Mouse (Mus musculus) lung, postnatal 0 days (tissue): ENCODE measurements around the gene Tcp11l2. TPM values are rescaled to one million over a fixed set of nuclear protein-coding genes. Genes with fewer than 3 reads are reported as not detected.

ENCODE experiments used
- ATAC-seq: fragments of 200-750 bp; cut with Nextera tagmentation; 2 replicates; pipeline ENCODE4 v1.8.0; 2017; ENCODE audit warnings: moderate library complexity
- DNase-seq: peaks from one replicate; pipeline ENCODE4 v3.0.0-alpha.2; 2016; ENCODE audit warnings: low spot score
- H3K27ac ChIP-seq: fragments of 300-500 bp; sonication (generic); 2 replicates; pipeline ENCODE4 v1.5.1; 2014; ENCODE audit warnings: antibody characterized with exemption, mild to moderate bottlenecking, low read length, mixed read lengths
- H3K27me3 ChIP-seq: fragments of 300-500 bp; sonication (generic); replicated peaks from 2 replicates; pipeline ENCODE4 v1.6.1; 2014; ENCODE audit warnings: low read length, mixed read lengths; ENCODE audit not compliant: insufficient read depth
- H3K36me3 ChIP-seq: fragments of 300-500 bp; sonication (generic); 2 replicates; pipeline ENCODE4 v1.6.1; 2014; ENCODE audit warnings: low read length, mixed read lengths; ENCODE audit not compliant: insufficient read depth
- H3K4me1 ChIP-seq: fragments of 300-500 bp; sonication (generic); 2 replicates; pipeline ENCODE4 v1.6.1; 2014; ENCODE audit warnings: antibody characterized with exemption, low read depth, low read length, mixed read lengths; ENCODE audit not compliant: insufficient read depth
- H3K4me2 ChIP-seq: fragments of 300-500 bp; sonication (generic); replicated peaks from 2 replicates; pipeline ENCODE4 v1.6.1; 2014; ENCODE audit warnings: low read depth, mild to moderate bottlenecking, low read length, moderate library complexity, mixed read lengths
- H3K4me3 ChIP-seq: fragments of 300-500 bp; sonication (generic); 2 replicates; pipeline ENCODE4 v1.5.1; 2014; ENCODE audit warnings: low read depth, low read length
- H3K9ac ChIP-seq: fragments of 300-500 bp; sonication (generic); replicated peaks from 2 replicates; pipeline ENCODE4 v1.6.1; 2014; ENCODE audit warnings: low read depth, mild to moderate bottlenecking
- H3K9me3 ChIP-seq: fragments of 300-500 bp; sonication (generic); 2 replicates; pipeline ENCODE4 v1.6.1; 2016; ENCODE audit warnings: low read length, mixed read lengths
- CTCF ChIP-seq: IDR thresholded peaks from 2 replicates; pipeline ENCODE4 v1.5.1; 2016; ENCODE audit warnings: antibody characterized with exemption, mild to moderate bottlenecking
- EP300 ChIP-seq: IDR thresholded peaks from 2 replicates; pipeline ENCODE4 v1.6.1; 2016; ENCODE audit warnings: antibody characterized with exemption, mild to moderate bottlenecking, control low read depth
- WGBS: fragments of 180-500 bp; shearing (Covaris S2); extraction: QIAGEN DNeasy Blood & Tissue Kit; methylation state at CpG from one replicate; pipeline ENCODE4 v1.1.7; 2014; 5-methylcytosine and 5-hydroxymethylcytosine counted together
- polyA plus RNA-seq: library from polyadenylated mRNA; unstranded; fragments of >200 nt; fragmentation: Nextera tagmentation; extraction: Ambion mirVana; gene quantifications from 2 replicates; pipeline ENCODE4 v1.2.1, GENCODE M21; 2015

Tcp11l2 gene
- polyA plus RNA-seq, 1 experiment from 2014 or later = 73.8 TPM

GRCm38 (mm10) chr10:84564427-84564826, 12.0 kb upstream of the Tcp11l2 start:
- no peaks in the 10 kb centered on the region for H3K27me3 ChIP-seq
- no peaks in the 10 kb centered on the region for H3K36me3 ChIP-seq
- no peak overlapping the region for H3K9ac ChIP-seq
- H3K9me3 ChIP-seq = no peaks in the 10 kb centered on the region
- 70% methylated on average over 8 of the region's 8 CpGs for WGBS
- TF ChIP-seq CTCF (no peak), EP300 (no peak)
- H3K4me1 ChIP-seq = no peaks in the 10 kb centered on the region
- no peak overlapping the region for H3K27ac ChIP-seq
- no peak for ATAC-seq
- DNase-seq = no peak
- H3K4me3 ChIP-seq = no peak overlapping the region
- H3K4me2 ChIP-seq = no peak overlapping the region

DNA sequence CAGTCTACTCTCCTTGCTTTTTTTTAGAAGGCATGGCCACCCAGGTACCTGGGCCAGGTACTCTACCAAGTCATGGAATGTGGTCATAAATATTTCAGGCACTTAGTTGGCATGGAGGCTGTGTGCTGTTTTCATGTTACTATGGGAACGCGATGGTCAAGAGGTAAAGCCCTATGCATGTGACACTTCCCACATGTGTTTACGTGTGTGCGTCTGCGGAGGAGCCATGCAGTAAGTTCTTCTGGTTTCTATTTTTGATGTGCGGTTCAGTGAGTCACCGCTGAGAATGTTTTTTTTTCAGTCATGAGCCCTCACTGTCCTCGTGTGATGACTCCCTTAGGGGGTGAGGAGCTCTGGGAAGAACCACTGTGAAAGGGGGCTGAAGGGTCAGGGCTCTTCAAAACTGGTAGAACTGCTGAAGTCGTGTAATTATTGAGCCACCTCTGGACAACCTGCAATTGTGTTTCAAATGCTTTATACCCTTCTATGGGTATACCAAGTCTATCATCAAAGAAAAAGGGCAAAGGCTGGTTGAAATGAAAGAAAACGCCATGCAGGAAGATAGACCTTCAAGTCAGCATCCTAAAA, 5.3 kb upstream of the Tcp11l2 start:
- Histone ChIP-seq H3K27ac (no peak overlapping the region), H3K4me2 (no peak overlapping the region), H3K9me3 (no peaks in the 10 kb centered on the region), H3K4me3 (no peak overlapping the region), H3K9ac (no peak overlapping the region), H3K4me1 (0 out of 2 replicates have a peak, but pooled peaks cover 5% of the 10 kb centered on the region), H3K36me3 (no peaks in the 10 kb centered on the region), H3K27me3 (no peaks in the 10 kb centered on the region)
- no peak for TF ChIP-seq CTCF
- TF ChIP-seq EP300 = peak; percentile 78
- ATAC-seq = peak; percentile 77
- WGBS = 57% methylated on average over 10 of the region's 10 CpGs
- peak; percentile 77 for DNase-seq

- Histone ChIP-seq H3K27ac (no peak overlapping the region), H3K9ac (no peak overlapping the region), H3K4me3 (no peak overlapping the region), H3K4me1 (peaks cover 17% of the 10 kb centered on the region; the same call in 1 of the 2 replicates), H3K36me3 (no peaks in the 10 kb centered on the region), H3K9me3 (no peaks in the 10 kb centered on the region), H3K27me3 (no peaks in the 10 kb centered on the region), H3K4me2 (no peak overlapping the region)
- WGBS = 59% methylated on average over 5 of the region's 5 CpGs
- ATAC-seq (no peak), DNase-seq (peak; percentile 12)
- TF ChIP-seq CTCF (no peak), EP300 (no peak)
Observed at GRCm38 (mm10) chr10:84573671-84574420, 2.6 kb upstream of the Tcp11l2 start.

GRCm38 (mm10) chr10:84576029-84576394, 414 bp upstream of the Tcp11l2 start:
- no peaks in the 10 kb centered on the region for H3K36me3 ChIP-seq
- H3K9me3 ChIP-seq = no peaks in the 10 kb centered on the region
- H3K4me1 ChIP-seq = peaks cover 20% of the 10 kb centered on the region; the same call in 1 of the 2 replicates
- peak overlapping the region; percentile 87 for H3K9ac ChIP-seq
- H3K27me3 ChIP-seq = no peaks in the 10 kb centered on the region
- under 1% methylated on average over 14 of the region's 14 CpGs for WGBS
- H3K27ac ChIP-seq = peak overlapping the region; percentile 98
- TF ChIP-seq CTCF (no peak), EP300 (peak; percentile 91)
- peak overlapping the region; percentile 97 for H3K4me3 ChIP-seq
- ATAC-seq (peak; percentile 85), DNase-seq (peak; percentile 97)
- H3K4me2 ChIP-seq = peak overlapping the region; percentile 75

DNA sequence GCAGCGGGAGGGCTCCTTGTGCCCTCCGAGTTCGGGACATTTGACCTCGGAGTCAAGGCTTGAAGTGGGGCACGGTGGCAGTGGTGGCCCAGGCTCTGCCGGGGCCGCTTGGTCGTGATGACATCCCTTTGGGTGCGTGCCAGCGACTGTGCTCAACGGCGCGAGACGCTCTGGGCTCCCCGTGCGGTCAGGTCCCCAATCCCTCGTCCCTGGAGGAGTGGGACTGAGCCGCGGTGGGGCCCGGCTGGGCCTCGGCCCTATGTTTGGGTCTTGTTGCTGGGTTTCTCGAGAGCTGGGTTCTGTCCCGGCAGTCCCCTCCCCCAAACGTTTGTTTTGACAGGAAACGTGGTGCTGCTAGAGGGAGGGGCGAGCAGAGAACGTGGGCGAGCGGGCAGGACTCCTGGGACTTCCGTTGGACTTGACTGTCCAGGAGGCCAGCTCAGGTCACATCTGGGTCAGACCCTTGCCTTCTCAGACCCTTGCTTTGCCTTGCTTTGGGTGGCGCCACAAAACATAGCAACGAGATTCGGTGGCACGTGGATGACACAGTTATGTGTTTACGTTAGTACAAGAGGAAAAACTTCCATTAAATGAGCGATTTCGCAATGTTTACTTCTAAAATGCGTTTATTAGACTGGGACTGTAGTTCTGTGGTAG, 773 bp downstream of the Tcp11l2 start:
- WGBS = under 1% methylated on average over 38 of the region's 38 CpGs
- Histone ChIP-seq H3K4me3 (peak overlapping the region; percentile 97), H3K4me1 (peaks cover 27% of the 10 kb centered on the region; the same call in 1 of the 2 replicates), H3K36me3 (no peaks in the 10 kb centered on the region), H3K9me3 (no peaks in the 10 kb centered on the region), H3K27ac (peak overlapping the region; percentile 98), H3K9ac (peak overlapping the region; percentile 87), H3K4me2 (peak overlapping the region; percentile 75), H3K27me3 (no peaks in the 10 kb centered on the region)
- DNase-seq (peak; percentile 96), ATAC-seq (peak; percentile 48)
- TF ChIP-seq EP300 (no peak; the same call in 1 of the 2 replicates), CTCF (peak; percentile 8)

- no peak overlapping the region for H3K9ac ChIP-seq
- no peak for TF ChIP-seq CTCF
- no peak for TF ChIP-seq EP300
- peaks cover 27% of the 10 kb centered on the region; the same call in 1 of the 2 replicates for H3K4me1 ChIP-seq
- H3K27me3 ChIP-seq = no peaks in the 10 kb centered on the region
- H3K36me3 ChIP-seq = no peaks in the 10 kb centered on the region
- no peak for DNase-seq
- no peaks in the 10 kb centered on the region for H3K9me3 ChIP-seq
- H3K4me3 ChIP-seq = no peak overlapping the region
- H3K4me2 ChIP-seq = peak overlapping the region; percentile 75
- WGBS = 71% methylated on average over 10 of the region's 10 CpGs
- no peak for ATAC-seq
- no peak overlapping the region for H3K27ac ChIP-seq
Observed at GRCm38 (mm10) chr10:84578738-84579137, 2.3 kb downstream of the Tcp11l2 start.
